Mouse (Mus musculus): ENCODE data around the gene Ccl17.

The Ccl17 gene

DNA sequence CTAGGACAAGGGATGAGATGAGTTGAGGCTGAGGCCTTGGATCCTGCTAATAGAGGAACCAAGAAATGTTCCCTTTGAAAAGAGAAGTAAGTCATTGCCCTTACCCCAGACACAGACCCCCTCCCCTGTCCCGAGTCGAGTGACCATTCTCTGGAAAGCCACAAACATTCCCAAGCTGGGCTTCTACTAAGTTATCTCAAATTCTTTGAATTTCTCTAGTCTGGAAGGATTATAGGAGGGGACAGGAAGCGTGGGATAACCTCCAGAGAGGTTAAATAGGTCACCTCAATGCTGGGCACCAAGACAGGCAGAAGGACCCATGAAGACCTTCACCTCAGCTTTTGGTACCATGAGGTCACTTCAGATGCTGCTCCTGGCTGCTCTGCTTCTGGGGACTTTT is at the start of gene Ccl17:
TSS of gene Ccl17 (plus strand) at position 301 of the 400 bp plus-strand sequence.
- DNase-seq = no peak

DNA sequence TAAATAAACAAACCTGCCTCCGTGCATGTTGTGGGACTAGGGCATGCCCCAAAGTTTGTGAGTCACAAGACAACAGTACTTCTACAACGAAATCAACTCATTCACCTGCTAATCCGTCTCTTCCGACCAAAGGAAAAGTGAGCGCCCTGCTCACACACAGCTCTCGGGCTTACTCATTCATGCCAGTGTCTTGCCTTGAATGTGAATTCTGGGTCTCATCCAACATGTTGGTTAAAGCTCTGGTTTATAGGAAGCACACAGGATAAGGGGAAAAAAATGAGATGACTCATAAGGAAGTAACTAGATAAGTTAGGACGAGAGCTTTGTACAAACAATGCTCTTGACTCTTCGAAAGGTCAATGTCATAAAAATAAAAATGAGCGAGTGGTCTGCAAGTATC is 43.2 kb upstream of the Ccl17 start:
- DNase-seq = no peak

DNA sequence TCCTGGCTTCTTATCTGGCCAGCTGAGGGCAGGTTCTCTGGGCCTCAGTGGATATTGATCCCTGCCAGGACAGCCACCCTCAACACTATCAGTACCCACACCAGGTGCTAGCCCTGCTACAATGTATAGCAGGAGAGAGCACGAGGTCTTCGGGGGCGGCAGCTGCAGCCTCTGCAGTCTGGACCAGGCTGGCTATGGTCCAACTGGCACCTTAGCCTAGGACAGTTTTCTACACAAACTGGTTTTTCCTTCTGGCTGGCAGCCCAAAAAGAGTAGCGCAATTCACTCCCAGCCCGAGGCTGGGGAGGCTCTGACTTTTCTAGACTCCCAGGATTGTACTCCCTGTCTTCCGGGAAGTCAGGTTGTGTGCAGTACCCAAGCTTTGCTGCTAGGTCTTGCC is 39.3 kb upstream of the Ccl17 start:
- peak in 1 of 2 experiments; percentile 51 for DNase-seq

DNA sequence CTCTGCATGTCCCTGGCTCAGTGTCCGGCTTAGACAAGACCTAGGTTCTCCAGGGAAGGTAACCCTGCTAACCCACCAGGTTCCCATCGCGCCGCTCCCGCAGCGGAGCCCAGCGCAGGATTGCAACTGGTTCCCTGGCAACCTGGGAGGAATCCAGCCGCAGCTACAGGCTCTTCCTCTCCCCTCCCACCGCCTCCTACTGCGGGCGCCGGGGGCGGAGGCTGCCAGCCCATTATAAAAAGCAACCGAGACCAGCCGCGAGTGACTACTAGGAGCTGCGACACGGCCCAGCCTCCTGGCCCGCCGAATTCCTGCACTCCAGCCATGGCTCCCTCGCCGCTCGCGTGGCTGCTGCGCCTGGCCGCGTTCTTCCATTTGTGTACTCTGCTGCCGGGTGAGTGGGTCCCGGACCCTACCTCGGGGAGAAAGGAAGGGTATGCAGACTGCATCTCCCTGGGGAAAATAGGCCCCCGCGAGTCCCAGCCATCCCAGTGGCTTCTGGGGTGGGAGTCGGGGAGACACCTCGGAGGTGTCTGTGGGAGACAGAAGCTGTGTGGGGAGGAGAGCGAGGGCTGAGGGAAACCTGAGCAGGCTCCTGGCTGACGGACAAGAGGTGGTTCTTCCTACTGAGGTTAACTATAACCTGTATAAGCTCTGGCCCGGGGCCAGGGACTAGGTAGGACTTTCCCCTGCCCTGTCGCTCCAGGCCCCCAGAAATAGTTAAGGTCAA is 38.1 kb upstream of the Ccl17 start, which contains the start of gene Cx3cl1:
TSS of gene Cx3cl1 (plus strand) at position 69 of the 730 bp plus-strand sequence.
- peak; percentile 78 for DNase-seq

DNA sequence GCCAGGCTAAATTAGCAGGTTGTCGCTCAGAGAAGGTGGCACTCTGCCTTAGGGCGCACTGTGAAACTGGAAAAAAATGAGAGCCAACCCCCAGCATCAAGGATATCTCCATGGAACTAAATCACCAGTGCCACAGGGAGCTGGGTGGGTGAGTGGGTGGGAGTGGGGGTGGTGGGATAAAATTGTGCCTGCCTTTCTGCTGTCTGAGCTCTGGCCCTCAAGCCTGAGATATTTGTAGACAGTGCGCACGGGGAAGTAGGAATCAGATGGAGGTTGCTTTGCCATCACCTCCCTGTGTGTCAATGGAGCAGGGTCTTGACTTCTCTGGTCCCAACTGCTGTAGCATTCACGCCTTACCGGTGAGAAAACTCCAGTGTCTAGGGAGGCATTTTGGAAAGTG is 37.2 kb upstream of the Ccl17 start:
- DNase-seq = no peak

DNA sequence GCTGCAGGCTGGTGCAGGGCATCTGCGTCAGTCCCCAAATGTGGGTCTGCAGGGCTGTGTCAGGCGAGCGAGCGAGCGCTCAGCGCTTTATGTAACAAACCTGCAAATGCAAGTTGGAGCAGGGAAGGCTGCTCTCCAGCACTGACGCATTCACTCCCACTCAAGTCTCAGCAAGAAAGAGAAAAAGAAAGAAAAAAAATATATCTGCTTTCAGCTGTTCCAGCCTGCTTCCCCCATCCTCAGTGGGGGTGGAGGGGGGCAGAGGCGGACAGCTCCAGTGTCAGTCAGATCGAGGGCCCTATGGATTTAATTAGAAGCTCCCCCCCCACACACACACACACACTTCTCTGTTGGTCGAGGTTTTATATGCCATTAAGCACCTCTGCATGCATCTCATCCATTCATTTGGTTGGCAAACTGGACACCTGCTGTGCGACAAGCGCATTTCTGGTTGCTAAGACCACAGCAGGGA is 36.5 kb upstream of the Ccl17 start:
- peak; percentile 28 to 42 for DNase-seq

DNA sequence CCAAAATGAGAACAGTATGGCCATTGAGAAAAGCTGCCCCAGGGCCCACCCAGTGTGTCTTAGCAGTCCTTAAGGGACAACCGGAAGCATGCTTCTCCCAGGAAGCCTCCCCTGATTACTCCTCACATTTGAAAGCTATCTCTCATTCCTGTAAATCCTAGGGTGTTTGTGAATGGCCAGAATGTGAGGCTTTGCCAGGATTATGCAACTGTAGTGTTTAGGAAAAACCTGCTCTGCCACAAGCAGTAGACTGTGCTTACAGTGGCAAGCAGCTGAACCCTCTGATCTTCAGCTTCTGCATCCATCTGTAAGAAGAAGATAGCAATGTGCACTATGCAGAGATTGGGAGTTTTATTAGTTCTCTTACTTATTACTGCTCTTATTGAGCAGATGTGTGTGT is 35.7 kb upstream of the Ccl17 start:
- DNase-seq = no peak

DNA sequence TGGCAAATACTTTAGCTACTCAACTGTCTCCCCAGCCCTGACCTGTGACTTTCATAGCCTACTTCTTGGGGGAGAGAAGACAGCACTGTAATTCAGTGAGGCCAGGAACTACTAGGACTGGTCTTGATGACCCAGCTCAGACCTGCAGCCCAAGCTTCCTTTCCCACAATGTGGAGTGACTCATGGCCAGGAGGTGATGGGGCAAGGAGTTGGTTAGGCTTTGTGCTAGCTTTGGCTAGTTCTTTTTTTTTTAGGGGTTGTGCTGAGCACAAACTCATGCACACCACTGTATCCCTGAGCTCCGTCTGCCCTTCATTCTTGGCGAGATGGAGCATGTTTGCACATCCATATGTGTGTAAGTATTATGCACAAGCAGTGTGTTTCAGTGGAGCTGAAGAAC is 33.9 kb upstream of the Ccl17 start:
- no peak for DNase-seq

DNA sequence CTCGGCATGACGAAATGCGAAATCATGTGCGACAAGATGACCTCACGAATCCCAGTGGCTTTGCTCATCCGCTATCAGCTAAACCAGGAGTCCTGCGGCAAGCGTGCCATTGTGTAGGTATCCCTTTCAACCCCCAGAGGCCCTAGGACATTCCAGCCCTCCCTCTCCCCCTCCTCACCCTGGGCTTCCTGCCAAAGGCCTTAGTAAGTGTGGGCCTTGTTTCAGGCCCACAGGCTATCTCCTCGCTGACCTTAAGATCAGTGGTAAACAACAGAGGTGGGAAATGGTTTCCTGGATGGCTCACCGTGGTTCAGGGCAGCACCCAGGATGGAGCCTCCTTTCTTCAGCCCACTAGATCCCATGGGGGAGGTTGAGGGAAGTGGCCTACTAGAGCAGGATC is 32.2 kb upstream of the Ccl17 start:
- DNase-seq = no peak

DNA sequence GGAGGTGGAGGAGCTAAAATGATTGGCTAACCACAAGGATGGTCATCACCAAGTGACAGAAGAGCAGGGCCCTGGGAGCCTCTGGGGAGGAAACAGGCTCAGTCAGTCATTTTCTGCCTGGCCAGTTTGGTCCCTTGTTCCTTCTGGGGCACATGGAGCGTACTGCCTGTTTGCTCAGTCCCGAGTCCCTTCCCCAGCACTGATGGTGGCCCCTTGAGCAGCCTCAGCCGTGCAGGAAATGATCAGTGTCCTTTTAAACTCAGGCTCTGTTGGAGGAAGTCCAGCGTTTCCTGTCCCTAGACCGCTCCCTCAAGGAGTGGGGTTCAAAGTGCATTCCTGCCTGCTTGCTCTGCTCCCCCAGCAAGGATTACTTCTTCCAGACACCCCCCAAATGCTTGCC is 31.8 kb upstream of the Ccl17 start:
- DNase-seq = no peak

DNA sequence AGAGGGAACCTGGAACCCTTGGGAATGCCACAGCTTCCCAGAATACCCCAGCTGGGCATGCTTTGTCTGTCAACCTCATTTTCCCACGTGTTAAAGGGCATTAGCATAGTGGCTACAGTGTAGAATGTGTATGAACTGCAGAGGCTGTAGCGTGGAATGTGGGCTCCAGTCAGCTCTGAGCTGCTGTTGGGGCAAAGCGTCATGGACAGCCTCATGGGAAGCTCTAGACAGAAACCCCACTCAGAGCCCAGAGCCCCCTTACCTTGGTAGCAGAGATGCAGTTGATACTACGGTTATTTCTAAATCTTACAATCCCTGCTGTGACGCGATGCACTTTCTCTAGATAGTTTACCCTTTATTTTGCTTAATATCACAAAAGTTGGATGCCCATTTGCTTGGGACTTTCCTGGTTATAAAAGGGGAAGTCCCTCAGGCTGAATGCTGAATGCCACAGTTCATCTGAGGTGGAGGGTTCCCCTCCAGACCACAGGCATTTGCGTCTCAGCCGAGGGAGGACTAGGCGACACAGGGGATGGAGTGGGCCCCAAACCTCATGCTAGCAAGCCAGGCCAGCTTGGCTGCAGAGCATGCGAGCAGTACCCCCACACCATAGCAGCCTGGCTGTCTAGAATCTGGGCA is 31.2 kb upstream of the Ccl17 start:
- DNase-seq = no peak

DNA sequence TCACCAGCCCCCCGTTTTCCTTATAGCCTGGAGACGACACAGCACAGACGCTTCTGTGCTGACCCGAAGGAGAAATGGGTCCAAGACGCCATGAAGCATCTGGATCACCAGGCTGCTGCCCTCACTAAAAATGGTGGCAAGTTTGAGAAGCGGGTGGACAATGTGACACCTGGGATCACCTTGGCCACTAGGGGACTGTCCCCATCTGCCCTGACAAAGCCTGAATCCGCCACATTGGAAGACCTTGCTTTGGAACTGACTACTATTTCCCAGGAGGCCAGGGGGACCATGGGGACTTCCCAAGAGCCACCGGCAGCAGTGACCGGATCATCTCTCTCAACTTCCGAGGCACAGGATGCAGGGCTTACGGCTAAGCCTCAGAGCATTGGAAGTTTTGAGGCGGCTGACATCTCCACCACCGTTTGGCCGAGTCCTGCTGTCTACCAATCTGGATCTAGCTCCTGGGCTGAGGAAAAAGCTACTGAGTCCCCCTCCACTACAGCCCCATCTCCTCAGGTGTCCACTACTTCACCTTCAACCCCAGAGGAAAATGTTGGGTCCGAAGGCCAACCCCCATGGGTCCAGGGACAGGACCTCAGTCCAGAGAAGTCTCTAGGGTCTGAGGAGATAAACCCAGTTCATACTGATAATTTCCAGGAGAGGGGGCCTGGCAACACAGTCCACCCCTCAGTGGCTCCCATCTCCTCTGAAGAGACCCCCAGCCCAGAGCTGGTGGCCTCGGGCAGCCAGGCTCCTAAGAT is 30.5 kb upstream of the Ccl17 start:
- no peak for DNase-seq

DNA sequence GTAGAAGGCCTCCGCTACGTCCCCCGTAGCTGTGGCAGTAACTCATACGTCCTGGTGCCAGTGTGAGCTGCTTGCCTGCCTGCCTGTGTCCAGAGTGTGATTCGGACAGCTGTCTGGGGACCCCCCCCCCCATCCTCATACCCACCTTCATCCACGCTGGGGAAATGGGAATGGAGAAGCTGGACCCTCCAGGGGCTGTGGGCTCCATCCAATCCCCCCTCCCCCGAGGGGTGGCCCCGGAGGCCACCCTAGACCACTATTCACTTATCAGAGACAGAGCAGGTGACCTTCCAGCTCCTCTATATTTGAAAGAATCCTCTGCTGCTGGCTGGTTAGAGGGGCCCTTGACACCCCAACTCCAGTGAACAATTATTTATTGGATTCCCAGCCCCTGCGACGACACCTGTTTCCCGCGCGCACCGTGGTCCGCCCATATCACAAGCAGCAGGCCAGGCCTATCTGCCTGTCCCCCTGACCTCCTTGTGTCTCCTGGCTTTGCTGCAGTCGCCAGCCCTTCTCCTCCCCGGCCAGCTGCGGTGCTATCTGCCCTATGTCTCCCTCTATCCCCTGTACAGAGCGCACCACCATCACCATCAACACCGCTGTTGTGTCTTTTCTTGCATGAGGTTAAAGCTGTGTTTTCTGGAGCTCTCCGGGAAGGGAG is 29.6 kb upstream of the Ccl17 start:
- no peak for DNase-seq

DNA sequence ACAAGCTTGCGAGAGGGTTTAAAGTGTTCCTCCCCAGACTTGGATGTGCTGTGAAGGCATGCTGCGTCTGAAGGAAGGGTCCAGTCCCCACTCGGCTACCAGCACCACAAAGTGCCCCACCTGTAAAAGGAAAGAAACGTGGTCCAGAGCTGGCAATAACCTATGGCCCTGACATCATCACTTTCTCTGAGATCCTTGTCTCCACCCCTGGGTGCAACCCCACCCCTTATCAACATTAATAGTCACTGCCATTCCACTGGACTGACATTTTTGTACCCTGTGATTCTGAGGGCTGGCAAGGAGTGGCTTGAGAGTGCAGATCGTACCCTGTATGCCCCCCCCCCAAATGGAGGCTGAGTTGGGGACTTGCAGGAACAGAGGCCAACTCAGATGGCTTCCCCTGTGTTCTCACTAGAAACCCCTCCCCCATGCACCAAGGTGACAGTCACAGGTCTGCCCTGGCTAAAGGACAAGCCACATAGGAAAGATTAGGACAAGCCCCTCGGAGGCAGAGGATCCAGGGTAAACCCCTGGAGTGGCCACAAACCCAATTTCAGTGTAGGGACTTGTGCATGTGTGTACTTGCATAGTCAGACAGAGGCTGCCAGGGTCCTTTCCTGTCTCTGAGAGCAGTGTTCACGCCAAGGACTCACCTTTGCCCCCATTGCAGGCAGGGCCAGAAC is 29.0 kb upstream of the Ccl17 start:
- no peak for DNase-seq

DNA sequence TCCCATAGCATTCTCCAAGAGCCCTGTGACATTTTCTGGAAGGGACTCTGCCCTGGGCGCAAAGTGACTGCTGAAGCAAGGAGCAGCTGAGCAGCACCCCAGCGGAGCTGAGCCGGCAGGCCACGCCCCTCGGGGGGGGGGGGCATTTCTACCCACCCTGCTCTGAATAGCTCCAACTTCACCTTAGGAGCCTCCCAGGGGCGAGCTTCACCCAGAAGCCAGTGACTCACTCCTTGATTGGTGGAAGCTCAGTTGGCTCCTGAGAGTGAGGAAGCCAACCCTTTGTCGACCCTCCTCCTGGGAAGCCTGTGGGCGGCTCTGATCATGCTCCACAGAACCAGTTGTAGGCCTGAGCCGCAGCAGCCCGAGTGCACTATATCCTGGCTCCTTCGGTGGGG is 28.4 kb upstream of the Ccl17 start:
- no peak for DNase-seq

DNA sequence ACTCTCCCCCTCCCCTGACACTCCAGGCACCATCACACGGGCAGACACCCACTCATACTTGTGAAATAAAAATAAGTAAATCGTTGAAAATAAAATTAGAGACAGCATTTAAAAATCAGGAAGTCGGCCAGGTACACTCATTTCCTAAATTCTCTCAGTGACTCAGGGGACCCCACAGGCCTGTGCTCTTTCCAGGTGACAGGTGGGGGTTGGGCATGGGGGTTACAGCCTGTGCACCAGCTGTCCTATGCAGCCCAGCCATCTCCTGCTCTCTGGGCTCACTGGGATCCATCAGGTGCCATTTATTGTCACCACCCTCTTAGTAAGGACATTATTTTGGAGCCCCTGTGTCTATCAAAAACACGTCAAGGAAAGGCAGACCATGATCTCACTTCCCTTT is 26.4 kb upstream of the Ccl17 start:
- no peak for DNase-seq

DNA sequence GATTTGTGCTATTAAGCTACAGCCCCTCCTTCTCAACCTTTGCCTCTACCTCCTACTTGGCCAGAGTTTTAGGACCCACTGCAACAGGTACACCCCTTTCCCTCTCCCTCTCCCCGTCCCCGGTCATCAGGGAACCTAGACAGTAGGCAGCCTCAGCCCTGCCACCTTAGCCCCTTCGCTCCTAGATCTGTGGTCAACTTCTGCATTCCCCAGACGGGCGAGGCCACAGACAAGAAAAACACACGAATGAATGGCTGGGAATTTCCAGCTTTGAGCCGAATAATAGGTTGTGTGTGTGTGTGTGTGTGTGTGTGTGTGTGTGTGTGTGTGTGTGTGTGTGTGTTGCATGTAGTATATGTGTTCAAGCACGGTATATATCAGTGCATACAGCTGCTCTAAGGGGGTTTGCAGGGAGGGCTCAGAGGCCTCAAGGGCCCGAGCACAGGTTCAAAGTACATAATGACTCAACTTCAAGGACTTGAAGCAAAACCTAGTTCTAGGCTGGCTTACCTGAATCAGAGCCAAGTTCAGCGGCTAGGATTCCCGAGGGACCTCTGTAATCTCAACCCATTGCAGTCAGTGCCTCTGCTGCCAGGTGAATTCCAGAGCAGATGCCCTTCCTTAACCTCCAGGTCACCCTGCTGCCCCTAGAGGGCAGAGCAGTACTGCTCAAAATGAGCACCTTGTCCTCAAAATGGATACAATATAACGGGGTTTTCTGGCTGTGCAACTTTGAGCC is 24.8 kb upstream of the Ccl17 start:
- peak; percentile 26 to 52 for DNase-seq

DNA sequence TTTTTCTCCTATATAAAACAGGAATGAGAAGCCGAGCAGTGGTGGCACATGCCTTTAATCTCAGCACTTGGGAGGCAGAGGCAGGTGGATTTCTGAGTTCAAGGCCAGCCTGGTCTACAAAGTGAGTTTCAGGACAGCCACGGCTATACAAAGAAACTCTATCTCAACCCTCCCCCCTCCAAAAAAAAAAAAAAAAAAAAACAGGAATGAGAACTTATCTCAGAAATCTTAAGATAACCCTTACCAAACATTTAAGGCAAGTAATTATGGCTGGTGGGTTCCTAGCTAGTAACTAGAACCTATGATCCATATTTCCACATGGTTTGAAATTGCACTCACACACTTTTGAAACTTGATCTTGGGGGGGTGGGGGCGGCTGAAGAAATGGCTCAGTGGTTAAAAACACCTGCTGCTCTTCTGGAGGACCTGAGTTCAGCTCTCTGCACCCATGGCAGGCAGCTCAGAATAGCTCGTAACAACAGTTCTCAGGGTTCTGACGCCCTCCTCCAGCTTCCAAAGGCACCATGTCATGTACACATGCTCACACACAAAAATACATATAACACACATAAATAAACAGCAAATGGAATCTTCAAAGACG is 24.2 kb upstream of the Ccl17 start:
- DNase-seq = no peak

DNA sequence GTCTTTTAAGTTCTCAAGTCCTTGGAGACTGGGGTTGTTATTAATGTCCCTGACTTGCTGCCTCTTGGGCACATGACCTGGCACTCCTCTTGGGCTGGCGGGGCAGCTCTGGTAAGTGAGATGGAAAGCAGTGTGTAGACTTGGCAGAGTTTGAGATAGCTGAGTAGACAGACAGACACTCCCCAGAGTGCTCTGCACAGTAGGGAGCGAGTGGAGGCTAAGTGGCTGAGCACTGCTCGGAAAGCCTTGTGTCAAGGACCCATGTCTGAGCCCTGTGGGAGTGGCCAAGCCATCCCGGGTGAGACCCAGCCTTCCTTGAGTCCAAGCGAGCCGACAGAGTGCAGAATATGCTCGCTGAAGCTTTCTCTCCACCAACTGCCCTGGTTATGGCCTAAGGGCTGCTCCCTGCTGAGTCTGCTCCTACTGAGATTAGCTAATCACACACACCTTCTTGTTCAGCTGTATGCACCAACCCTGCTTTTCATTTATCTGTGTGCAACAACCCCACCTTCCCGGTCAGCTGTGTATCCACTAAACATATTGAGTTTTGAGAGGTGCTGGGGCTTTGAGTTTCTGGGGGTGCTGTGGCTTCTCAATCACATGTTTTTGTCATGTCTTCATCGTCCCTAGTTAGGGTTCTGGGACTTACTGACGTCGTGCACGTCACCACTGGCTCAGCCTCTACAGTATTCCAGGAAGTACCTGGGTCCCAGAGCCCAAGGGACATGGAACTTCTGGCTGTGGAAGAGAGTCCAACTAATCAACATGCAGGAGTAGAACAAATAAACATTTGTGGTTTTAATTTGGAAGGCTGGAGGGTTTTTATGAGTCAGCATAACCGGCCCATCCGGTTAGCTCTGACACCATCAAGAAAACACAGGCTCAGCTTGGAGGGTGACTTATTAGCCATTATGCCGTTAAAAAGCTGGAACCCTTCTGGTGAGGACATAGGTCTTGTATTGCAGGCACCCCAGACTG is 22.4 kb upstream of the Ccl17 start:
- no peak for DNase-seq

All from cerebellum, postnatal 25 days (tissue).